Mouse (Mus musculus) MEL (cell line): Measurements from ENCODE around the gene Cd209g. TPM values are rescaled to one million over a fixed set of nuclear protein-coding genes. Genes with fewer than 3 reads are reported as not detected.

ENCODE experiments used
- polyA plus RNA-seq, 2 experiments: library from polyadenylated mRNA; stranded (reverse) in 1 of 2; unstranded in 1 of 2; fragments of >175 nt in 1 of 2; fragments of >200 nt in 1 of 2; gene quantifications; 2 replicates each; pipeline versions ENCODE4 v1.2.1 to v1.2.4; 2012; ENCODE audit warnings: low replicate concordance in 2 of 2, low read depth in 1 of 2; ENCODE audit not compliant: insufficient read length in 2 of 2, insufficient read depth in 1 of 2, missing spikeins in 1 of 2
- total RNA-seq: library from RNA; depleted of rRNA; stranded (reverse); fragments of 300-350 nt; gene quantifications from 2 replicates; pipeline ENCODE4 v1.2.3, GENCODE M21; 2012; rRNA removed

Cd209g gene
- total and polyA plus RNA-seq, 3 experiments: not detected

Other genes starting within 250 kb of the Cd209g start
- gene Cd209b, start 207.3 kb upstream of the Cd209g start, total RNA-seq: not detected in 2 replicates
- not detected for gene Cd209b, start 207.3 kb upstream of the Cd209g start, polyA plus RNA-seq
- gene Cd209c, start 179.4 kb upstream of the Cd209g start, total RNA-seq: 0.39 and 0.50 TPM in 2 replicates
- gene Cd209c, start 179.4 kb upstream of the Cd209g start, polyA plus RNA-seq: under 1 TPM in 1 of 2 experiments, not detected in 1; 0.36 TPM
- not detected in 2 replicates for gene Cd209f, start 28.3 kb upstream of the Cd209g start, total RNA-seq
- not detected for gene Cd209f, start 28.3 kb upstream of the Cd209g start, polyA plus RNA-seq
- gene Evi5l, start 32.5 kb downstream of the Cd209g start, total RNA-seq: 3.2 and 4.5 TPM in 2 replicates
- gene Evi5l, start 32.5 kb downstream of the Cd209g start, polyA plus RNA-seq: 10 to 100 TPM in 1 of 2 experiments, not detected in 1; 10.8 TPM
- gene Prr36, start 83.4 kb downstream of the Cd209g start, total RNA-seq: 0.03 and 0.08 TPM in 2 replicates
- gene Prr36, start 83.4 kb downstream of the Cd209g start, polyA plus RNA-seq: under 1 TPM in 1 of 2 experiments, not detected in 1; 0.58 TPM
- gene Lrrc8e, start 92.7 kb downstream of the Cd209g start, total RNA-seq: 0.35 and 0.49 TPM in 2 replicates
- gene Lrrc8e, start 92.7 kb downstream of the Cd209g start, polyA plus RNA-seq: under 1 TPM in 1 of 2 experiments, not detected in 1; 0.36 TPM
- 25.8 and 26.3 TPM in 2 replicates for gene Map2k7, start 104.6 kb downstream of the Cd209g start, total RNA-seq
- gene Map2k7, start 104.6 kb downstream of the Cd209g start, polyA plus RNA-seq: 100 to 1,000 TPM in 1 of 2 experiments, not detected in 1; 115 TPM
- gene Gm49320, start 104.8 kb downstream of the Cd209g start, total RNA-seq: not detected in 2 replicates
- gene Gm49320, start 104.8 kb downstream of the Cd209g start, polyA plus RNA-seq: 1 to 10 TPM in 1 of 2 experiments, not detected in 1; 2.0 TPM
- gene Tgfbr3l, start 114.1 kb downstream of the Cd209g start, total RNA-seq: 2.2 TPM in 2 replicates
- gene Tgfbr3l, start 114.1 kb downstream of the Cd209g start, polyA plus RNA-seq: 10 to 100 TPM in 1 of 2 experiments, not detected in 1; 14.2 TPM
- 23.9 and 24.2 TPM in 2 replicates for gene Snapc2, start 119.0 kb downstream of the Cd209g start, total RNA-seq
- 10 to 100 TPM in 1 of 2 experiments, not detected in 1; 46.2 TPM for gene Snapc2, start 119.0 kb downstream of the Cd209g start, polyA plus RNA-seq
- 0.26 and 0.58 TPM in 2 replicates for gene Ctxn1, start 125.2 kb downstream of the Cd209g start, total RNA-seq
- gene Ctxn1, start 125.2 kb downstream of the Cd209g start, polyA plus RNA-seq: 1 to 10 TPM in 1 of 2 experiments, not detected in 1; 5.6 TPM
- gene Timm44, start 141.8 kb downstream of the Cd209g start, total RNA-seq: 147 and 174 TPM in 2 replicates
- 100 to 1,000 TPM in 1 of 2 experiments, not detected in 1; 199 TPM for gene Timm44, start 141.8 kb downstream of the Cd209g start, polyA plus RNA-seq
- 25.0 and 32.2 TPM in 2 replicates for gene Ccl25, start 191.1 kb downstream of the Cd209g start, total RNA-seq
- gene Ccl25, start 191.1 kb downstream of the Cd209g start, polyA plus RNA-seq: 10 to 100 TPM in 1 of 2 experiments, not detected in 1; 33.8 TPM
- gene Elavl1, start 191.3 kb downstream of the Cd209g start, total RNA-seq: 64.2 and 76.9 TPM in 2 replicates
- gene Elavl1, start 191.3 kb downstream of the Cd209g start, polyA plus RNA-seq: 10 to 100 TPM in 1 of 2 experiments, not detected in 1; 77.4 TPM